Mouse (Mus musculus): Measurements from ENCODE around the gene Evpl.

Gene Evpl

GRCm38 (mm10) chr11:116171959-116172358 is 65.9 kb downstream of the Evpl start:
- no peak for DNase-seq (ENCODE audit: low read depth, low spot score)

Data from c-Kit-negative CD71-positive TER-119-positive erythroid progenitor cells, embryonic 14.5 days (primary cell).